Mouse (Mus musculus) spleen, postnatal 36 days (tissue): ENCODE measurements around the gene Prr36.
A peak's percentile ranks its signal among the peaks of the same experiment; 100 is the strongest.
"Not testable (repeated sequence)": the region's sequence is repeated elsewhere in the genome, so short reads cannot be mapped to it uniquely, and the experiment has no call there.

Experiments used
- DNase-seq, 2 experiments: peaks; one replicate each; pipeline ENCODE4 v3.0.0; 2022; ENCODE audit warnings: low spot score in 2 of 2, mixed read lengths in 1 of 2

The Prr36 gene

GRCm38 (mm10) chr8:4216791-4217621 lies at the start of gene Prr36:
TSS of gene Prr36 (minus strand) at chr8:4217459.
- DNase-seq, result no peak

DNA sequence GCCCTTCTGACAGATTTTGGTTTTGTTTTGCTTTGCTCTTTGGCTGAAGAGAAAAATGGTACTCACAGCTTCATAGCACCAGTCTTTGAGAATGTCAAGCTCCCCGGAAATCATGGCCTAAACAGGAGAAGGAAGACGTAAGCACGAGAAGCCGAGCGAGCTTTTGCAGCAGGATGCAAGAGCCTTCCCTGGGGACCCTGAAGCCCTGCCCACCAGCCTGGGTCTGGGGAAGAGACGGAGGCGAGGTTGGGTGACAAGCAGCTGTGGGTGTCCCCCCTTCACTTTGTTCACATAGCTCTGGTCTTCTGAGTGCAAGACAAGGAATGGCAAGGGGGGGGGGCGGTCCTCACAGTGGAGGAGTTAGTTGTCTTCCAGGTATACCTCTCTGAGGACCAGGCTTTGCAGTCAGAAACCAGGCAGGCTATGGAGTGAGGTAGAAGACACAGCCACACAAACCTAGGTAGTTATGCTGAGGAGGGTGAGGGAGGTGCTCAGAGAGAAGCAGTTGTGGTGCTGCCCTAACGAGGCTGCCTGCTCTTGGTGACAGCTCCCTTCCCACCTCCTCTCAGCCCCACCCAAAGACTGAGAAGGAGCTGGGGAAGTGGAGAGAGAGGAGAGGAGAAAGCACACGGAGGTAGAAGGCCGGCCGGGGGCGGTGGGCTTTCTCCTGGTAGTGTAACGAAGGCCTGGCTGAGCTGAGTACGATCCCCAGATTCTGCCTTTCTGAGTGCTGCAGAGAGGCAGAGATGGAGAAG lies 48.1 kb upstream of the Prr36 start:
- DNase-seq, result no peak

GRCm38 (mm10) chr8:4263105-4263791 lies 46.0 kb upstream of the Prr36 start:
- no peak for DNase-seq

GRCm38 (mm10) chr8:4259805-4260170 lies 42.5 kb upstream of the Prr36 start:
- no peak for DNase-seq

GRCm38 (mm10) chr8:4259125-4259804 lies 42.0 kb upstream of the Prr36 start, which contains the start of gene Ctxn1:
TSS of gene Ctxn1 (minus strand) at chr8:4259274.
- peak; percentile 92 to 93 for DNase-seq

DNA sequence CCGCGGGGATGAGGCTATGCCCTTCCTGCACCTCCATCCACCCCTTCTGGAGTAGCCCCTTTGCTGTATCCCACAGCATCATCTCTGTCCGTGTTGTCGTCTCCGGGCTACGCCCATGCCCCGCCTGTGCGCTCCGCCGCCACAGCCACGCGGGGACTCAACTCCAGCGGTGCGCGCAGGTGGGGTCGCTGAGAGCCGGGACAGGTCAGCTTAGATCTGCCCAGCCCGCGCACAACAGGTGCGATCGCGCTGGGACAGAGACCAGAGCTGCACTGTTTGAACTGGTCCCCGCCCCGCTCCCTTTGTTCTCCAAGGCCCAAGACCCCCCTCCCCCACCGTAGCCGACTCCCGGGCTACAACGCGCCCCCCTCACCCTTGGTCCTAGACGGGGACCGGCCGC lies 41.4 kb upstream of the Prr36 start:
- DNase-seq, result peak in 1 of 2 experiments; percentile 18

DNA sequence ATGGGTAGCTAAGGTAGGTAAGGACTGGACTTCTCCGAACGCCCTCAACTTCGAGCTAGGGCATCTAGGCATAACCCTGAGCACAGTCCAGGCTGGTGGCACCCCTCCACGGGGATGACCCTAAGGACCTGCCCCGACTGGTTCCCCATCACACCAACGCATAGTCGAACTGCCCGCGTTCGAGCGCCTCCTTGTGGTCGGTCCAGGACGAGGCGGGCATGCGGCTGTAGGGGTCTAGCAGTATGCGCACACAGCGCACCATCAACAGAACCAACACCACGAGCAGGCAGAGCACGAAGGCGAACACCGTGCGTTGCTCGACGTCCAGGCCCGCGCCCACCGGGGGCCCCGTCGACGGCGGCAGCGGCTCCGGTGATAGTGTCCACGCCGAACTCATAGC lies 41.0 kb upstream of the Prr36 start:
- DNase-seq, result peak; percentile 67 to 74

GRCm38 (mm10) chr8:4257350-4257749 lies 40.1 kb upstream of the Prr36 start:
- DNase-seq, result no peak

DNA sequence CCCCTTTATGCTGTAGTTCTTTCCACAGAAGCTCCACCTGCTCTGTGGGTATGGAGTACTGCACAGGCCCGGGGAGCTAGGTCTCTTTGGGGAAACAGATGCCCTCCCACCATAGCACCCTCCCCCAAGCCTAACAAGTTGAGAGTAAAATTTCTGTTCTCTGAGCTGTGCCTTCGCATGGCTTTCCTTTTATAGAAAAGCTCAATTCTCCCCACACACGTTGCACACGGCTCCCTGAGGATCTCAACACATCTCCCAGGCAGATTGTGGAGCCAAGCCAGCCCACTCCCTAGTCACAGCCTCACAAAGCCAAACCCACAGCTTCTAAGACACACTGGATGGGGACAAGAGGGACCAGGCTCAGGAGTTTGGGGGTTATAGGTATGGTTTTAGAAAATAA lies 39.7 kb upstream of the Prr36 start:
- DNase-seq, result no peak

GRCm38 (mm10) chr8:4255471-4255870 lies 38.2 kb upstream of the Prr36 start:
- DNase-seq, result not testable (repeated sequence)

DNA sequence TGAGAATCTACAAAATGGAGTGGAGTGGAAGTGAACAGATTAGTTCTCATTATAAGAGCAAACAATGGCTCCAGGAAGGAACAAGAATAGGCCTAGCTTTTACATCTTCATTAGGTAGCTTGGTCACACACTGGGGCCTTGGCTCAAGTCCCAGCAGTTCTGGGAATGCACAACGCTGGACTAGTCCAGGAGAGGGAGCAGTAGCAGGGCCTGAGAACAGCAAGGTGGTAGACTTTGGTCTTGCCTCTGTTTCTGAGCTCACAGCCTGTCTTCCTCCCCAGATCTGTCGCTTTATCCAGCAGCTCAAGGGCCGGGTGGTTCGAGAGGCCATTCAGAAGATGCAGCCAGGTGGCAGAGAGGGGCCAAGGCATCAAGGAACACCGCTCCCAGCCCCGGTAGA lies 36.7 kb upstream of the Prr36 start:
- no peak for DNase-seq

DNA sequence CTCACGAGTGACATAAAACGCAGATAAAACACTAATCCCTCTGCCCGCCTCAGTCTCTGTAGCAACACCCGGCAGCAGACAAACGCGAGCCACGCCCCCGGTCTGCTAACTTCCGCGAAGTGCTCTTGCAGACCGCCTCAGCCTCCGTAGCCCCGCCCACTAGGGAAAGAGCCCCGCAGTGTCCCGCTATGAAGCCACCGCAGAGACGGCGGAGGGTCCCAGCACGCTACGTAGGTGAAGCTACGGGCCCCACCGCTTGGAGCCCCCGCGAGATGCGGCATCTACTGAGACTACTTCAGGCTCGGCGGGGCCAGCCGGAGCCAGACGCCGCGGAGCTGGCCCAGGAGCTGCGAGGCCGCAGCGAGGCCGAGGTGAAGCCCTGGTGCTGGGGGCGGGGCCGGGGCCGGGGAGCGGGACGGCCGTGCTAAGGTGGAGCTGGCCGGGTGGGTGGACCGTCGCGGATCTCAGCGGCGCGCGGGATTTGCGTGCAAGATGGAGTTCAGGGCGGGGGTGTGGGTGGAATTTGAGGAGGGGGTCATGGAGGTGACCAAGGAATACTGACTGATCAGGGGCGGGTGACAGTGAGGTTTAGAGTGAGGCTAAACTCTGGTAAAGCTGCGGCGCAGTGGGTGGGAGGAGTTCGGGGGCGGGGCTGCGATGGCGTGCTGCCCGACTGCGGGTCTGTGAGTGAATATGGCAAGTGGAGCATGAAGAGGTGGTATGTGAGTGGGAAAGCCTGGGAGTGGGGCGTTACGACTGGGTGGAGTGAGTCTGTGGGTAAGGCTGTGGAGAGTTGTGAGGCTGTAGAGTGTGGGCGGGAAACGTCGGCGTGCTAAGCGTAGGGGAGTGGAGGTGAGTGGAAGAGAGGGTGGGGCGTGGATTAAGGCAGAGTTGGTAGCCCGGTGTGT lies 35.9 kb upstream of the Prr36 start, which contains the start of gene Snapc2:
Snapc2 (plus strand) TSS at position 147 of the 908 bp plus-strand sequence.
- peak; percentile 93 to 96 for DNase-seq

- DNase-seq, result no peak
These were observed 35.0 kb upstream of the Prr36 start for GRCm38 (mm10) chr8:4252116-4252760.

GRCm38 (mm10) chr8:4250306-4250970 lies 33.2 kb upstream of the Prr36 start:
- DNase-seq, result peak; percentile 72 to 75

DNA sequence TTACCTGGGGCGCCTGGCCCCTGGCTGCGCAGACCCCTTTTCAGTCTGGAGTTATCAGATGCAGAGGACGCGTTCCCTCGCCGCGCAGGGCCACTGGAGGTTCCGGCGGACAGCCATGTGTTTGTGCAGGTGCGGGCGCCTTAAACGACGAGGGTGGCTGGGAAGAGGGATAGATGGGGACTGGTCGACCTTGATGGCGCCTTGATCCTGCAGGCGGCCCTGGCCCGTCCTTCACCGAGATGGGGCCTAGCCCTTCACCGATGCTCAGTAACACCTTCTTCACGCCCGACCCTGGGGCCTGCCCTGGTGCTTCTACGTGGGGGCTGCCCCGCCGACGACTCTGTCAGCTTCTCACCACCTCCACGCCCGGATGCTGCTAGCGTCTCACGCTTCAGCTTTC lies 32.0 kb upstream of the Prr36 start:
- no peak for DNase-seq

DNA sequence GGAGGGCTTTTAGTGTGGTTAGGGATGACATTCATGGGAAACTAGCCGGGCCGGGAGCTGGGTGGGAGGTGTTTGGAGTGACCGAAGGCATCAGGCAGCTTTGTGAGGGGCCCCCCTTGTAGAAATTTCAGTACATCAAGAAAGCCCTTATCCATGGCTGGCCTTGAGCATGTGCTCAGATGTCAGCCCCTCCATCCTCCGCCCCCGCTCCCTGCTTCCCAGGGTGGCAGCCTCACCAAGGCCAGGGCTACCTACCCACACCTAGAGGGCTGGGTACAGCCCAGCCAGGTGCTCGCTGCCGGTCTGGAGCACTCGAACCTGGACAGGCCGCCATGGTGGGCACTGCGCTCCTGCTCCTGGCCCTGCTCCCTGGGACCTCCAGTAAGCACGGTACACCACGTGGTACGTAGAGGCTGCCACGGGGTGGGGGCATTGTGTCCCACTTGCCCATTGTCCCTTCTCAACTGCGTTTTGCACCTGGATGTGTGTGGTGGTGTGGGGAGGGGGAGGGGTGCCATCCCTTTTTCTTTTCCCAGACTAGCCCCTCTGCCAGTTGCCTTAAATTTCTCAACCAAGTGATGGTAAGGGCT lies 30.8 kb upstream of the Prr36 start, which contains the start of gene Tgfbr3l:
Tgfbr3l (plus strand) TSS at position 264 of the 590 bp plus-strand sequence.
- no peak for DNase-seq

DNA sequence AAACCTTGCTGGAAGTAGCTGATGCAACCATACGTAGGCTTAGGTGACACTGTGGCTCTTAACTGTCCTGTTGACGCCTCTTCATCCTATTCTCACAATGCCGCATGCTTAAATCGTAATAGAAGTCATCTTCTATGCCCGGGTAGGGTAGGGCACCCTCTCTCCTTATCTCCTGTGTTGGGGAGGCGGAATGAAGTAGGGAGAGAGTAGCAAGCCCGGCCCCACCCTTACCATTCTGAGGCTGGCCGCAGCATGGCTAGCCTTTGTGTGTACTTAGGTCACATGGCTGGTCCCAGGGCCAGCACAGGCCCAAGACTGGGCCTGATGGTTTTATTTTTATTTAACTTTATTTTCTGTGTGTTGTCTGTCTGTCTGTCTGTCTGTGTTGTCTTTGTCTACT lies 30.0 kb upstream of the Prr36 start:
- no peak for DNase-seq

DNA sequence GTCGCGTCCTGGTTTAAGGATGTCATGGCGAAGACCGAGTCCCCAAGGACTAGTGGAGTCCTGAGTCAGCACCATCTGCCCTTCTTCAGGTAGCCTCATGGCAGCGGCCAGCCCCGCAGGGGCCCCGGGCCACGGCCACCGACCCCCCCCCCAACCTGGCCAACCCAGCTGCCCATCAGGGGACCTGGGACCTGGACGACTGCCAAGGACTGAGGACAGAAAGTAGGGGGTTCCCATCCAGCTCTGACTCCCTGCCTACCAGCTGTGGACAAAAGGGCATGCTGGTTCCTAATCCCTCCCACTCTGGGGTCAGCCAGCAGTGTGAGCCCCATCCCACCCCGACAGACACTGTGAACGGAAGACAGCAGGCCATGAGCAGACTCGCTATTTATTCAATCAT lies 28.5 kb upstream of the Prr36 start:
- no peak for DNase-seq

DNA sequence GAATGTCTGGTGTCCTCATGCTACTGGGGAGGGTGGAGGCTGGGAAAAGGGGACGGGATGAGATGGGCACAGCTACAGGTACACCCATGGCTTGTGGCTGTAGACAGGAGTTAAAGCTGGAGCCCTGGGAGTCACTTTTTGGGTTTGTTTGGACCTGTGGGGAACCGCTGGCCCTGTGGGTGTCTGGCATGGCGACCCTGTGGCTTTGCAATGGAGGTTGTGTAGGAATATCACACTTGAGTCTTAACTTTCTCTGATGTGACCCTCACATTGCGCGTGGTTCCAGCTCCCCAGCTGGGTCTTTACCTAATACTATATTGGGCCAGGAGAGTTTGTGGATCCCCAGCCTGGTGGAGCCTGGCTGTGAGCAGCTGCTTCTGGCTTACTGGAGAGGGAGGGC lies 27.8 kb upstream of the Prr36 start:
- no peak for DNase-seq
